Mouse (Mus musculus): ENCODE results near the gene Fam210b. TPM values are rescaled to one million over a fixed set of nuclear protein-coding genes. Genes with fewer than 3 reads are reported as not detected.
"Not testable (repeated sequence)": the region's sequence is repeated elsewhere in the genome, so short reads cannot be mapped to it uniquely, and the experiment has no call there.

Fam210b gene
- 17.9 and 18.5 TPM in 2 replicates for polyA plus RNA-seq (2014; fragmentation: Nextera tagmentation; extraction: Ambion mirVana)

DNA sequence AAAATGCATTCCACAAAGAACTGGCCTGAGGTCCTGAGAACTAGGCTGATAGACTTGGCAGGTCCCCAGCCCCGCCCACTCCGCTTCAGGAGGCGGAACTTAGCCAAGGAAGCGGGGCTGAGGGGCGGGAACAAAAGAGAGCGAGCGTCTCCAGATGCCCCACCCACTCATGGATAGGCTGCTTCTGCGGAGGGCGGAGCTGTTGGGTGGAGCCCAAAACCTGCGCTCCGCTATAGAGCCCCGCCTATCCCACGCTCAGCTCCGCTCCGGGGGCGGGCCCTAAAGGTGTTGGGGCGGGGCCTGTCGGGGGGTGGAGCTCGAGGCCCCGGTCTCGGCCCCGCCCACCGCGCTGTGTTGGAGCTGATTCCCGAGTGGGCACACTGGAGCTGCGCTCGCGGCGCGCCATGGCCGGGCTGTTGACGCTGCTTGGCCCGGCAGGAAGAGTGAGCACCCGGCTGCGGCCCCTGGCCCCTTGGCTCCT is at the start of gene Fam210b:
Fam210b (plus strand) TSS at position 308 of the 481 bp plus-strand sequence.
- no peaks in the 10 kb centered on the region for H3K27me3 ChIP-seq (ENCODE audit: control insufficient read depth, insufficient read depth, low read length)
- peak within 1 kb of the TSS; percentile 100 for H3K4me2 ChIP-seq (replicated peaks)
- peak within 1 kb of the TSS; percentile 72 for H3K9ac ChIP-seq
- ATAC-seq (ENCODE audit: low FRiP score) (peak; percentile 96), DNase-seq (ENCODE audit: low spot score) (peak; percentile 93)
- H3K9me3 ChIP-seq (ENCODE audit: control insufficient read depth, low read length) = no peaks in the 10 kb centered on the region
- no peaks in the 10 kb centered on the region for H3K36me3 ChIP-seq (replicated peaks; ENCODE audit: control insufficient read depth, insufficient read depth)
- under 1% methylated on average over 32 of the region's 35 CpGs for WGBS
- H3K4me3 ChIP-seq (replicated peaks; ENCODE audit: low read length) = peak within 1 kb of the TSS; percentile 78
- H3K27ac ChIP-seq = peak within 1 kb of the TSS; percentile 60
- peaks cover 20% of the 10 kb centered on the region for H3K4me1 ChIP-seq (replicated peaks; ENCODE audit: control insufficient read depth, insufficient read depth, low read length)

DNA sequence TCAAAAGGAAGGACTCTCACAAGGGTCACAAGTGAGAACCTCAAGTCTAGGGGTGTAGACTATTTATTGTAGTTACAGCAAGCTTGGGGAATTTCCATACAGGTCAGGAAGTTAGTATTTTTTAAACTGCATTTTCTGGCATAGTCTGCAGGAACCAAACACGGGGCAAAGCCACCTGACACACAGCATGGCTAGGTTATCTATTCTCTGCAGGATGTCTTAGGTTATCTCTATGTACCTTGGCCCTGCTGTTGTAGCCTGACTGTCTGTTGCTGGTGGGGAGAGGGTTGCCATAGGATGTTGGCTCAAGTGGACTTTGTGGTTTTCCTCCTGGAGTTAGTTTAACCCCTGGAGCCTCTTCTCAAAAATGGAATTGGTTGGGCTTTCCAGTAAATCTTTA is 47.3 kb upstream of the Fam210b start:
- no peaks in the 10 kb centered on the region for H3K27me3 ChIP-seq (ENCODE audit: control insufficient read depth, insufficient read depth, low read length)
- ATAC-seq (ENCODE audit: low FRiP score) (no peak), DNase-seq (ENCODE audit: low spot score) (no peak)
- H3K4me3 ChIP-seq (replicated peaks; ENCODE audit: low read length) = no peak overlapping the region
- 73% methylated on average over 1 of the region's 1 CpGs for WGBS
- H3K27ac ChIP-seq = peak overlapping the region; percentile 59; the same call in 1 of the 2 replicates
- peaks cover 16% of the 10 kb centered on the region for H3K4me1 ChIP-seq (replicated peaks; ENCODE audit: control insufficient read depth, insufficient read depth, low read length)
- no peak overlapping the region for H3K9ac ChIP-seq
- no peak overlapping the region for H3K4me2 ChIP-seq (replicated peaks)
- no peaks in the 10 kb centered on the region for H3K36me3 ChIP-seq (replicated peaks; ENCODE audit: control insufficient read depth, insufficient read depth)
- H3K9me3 ChIP-seq (ENCODE audit: control insufficient read depth, low read length) = no peaks in the 10 kb centered on the region

DNA sequence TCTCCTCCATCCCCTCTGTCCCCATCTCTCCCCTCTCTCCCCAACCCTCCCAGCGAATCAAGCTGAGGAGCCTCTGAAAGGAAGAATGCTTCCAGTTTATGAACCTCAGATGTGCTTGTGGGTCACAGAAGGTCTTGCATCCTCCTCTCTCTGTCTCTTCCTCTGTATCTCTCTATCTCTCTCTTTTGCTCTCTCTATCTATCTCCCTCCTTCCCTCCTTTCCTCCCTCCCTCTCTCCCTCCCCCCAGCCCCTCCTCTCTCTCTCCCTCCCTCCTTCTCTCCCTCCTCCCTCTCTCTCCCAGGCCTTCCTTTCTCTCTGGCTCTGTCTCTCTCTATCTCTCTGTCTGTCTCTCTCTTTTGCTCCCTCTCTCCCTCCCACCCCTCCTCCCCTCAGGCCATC is 46.8 kb upstream of the Fam210b start:
- Histone ChIP-seq H3K27me3 (ENCODE audit: control insufficient read depth, insufficient read depth, low read length) (no peaks in the 10 kb centered on the region), H3K4me2 (replicated peaks) (no peak overlapping the region), H3K9me3 (ENCODE audit: control insufficient read depth, low read length) (no peaks in the 10 kb centered on the region), H3K4me1 (replicated peaks; ENCODE audit: control insufficient read depth, insufficient read depth, low read length) (peaks cover 16% of the 10 kb centered on the region; the same call in 1 of the 2 replicates), H3K4me3 (replicated peaks; ENCODE audit: low read length) (no peak overlapping the region), H3K27ac (peak overlapping the region; percentile 59; the same call in 1 of the 2 replicates), H3K9ac (no peak overlapping the region), H3K36me3 (replicated peaks; ENCODE audit: control insufficient read depth, insufficient read depth) (no peaks in the 10 kb centered on the region)
- ATAC-seq (ENCODE audit: low FRiP score) (no peak), DNase-seq (ENCODE audit: low spot score) (no peak)
- WGBS = 47% methylated on average over 1 of the region's 1 CpGs

- Histone ChIP-seq H3K27ac (peak overlapping the region; percentile 71), H3K27me3 (ENCODE audit: control insufficient read depth, insufficient read depth, low read length) (no peaks in the 10 kb centered on the region), H3K4me2 (replicated peaks) (peak overlapping the region; percentile 14; the same call in 1 of the 2 replicates), H3K9ac (no peak overlapping the region), H3K4me3 (replicated peaks; ENCODE audit: low read length) (no peak overlapping the region), H3K4me1 (replicated peaks; ENCODE audit: control insufficient read depth, insufficient read depth, low read length) (peaks cover 16% of the 10 kb centered on the region; the same call in 1 of the 2 replicates), H3K36me3 (replicated peaks; ENCODE audit: control insufficient read depth, insufficient read depth) (no peaks in the 10 kb centered on the region), H3K9me3 (ENCODE audit: control insufficient read depth, low read length) (no peaks in the 10 kb centered on the region)
- peak; percentile 47 for DNase-seq (ENCODE audit: low spot score)
- 7% methylated on average over 14 of the region's 14 CpGs for WGBS
- ATAC-seq (ENCODE audit: low FRiP score) = peak; percentile 64
Observed at GRCm38 (mm10) chr2:172299126-172299921, 46.0 kb upstream of the Fam210b start.

DNA sequence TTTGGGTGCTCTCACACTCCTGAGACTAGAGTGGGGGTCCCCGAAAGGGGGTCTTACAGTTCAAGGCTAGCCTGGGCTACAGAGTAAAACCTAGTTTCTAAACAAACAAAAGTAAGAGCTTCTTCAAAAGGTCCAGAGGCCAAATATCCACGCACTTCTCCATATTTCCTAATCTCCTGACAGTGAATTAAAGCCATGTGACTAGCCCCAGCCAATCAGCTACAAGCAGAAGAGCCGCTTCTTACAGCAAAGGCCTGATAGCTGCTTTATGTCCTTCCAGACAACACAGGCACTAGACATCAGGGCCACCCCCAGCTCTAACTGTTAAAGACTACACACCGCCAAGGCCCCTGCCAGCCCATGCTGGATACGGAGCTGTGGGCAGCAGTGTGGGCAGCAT is 43.0 kb upstream of the Fam210b start:
- no peak for ATAC-seq (ENCODE audit: low FRiP score)
- no peak overlapping the region for H3K27ac ChIP-seq
- H3K27me3 ChIP-seq (ENCODE audit: control insufficient read depth, insufficient read depth, low read length) = no peaks in the 10 kb centered on the region
- peaks cover 16% of the 10 kb centered on the region; the same call in 1 of the 2 replicates for H3K4me1 ChIP-seq (replicated peaks; ENCODE audit: control insufficient read depth, insufficient read depth, low read length)
- H3K9me3 ChIP-seq (ENCODE audit: control insufficient read depth, low read length) = no peaks in the 10 kb centered on the region
- H3K9ac ChIP-seq = no peak overlapping the region
- no peak overlapping the region for H3K4me3 ChIP-seq (replicated peaks; ENCODE audit: low read length)
- no peak overlapping the region for H3K4me2 ChIP-seq (replicated peaks)
- no peak for DNase-seq (ENCODE audit: low spot score)
- 95% methylated on average over 5 of the region's 5 CpGs for WGBS
- no peaks in the 10 kb centered on the region for H3K36me3 ChIP-seq (replicated peaks; ENCODE audit: control insufficient read depth, insufficient read depth)

DNA sequence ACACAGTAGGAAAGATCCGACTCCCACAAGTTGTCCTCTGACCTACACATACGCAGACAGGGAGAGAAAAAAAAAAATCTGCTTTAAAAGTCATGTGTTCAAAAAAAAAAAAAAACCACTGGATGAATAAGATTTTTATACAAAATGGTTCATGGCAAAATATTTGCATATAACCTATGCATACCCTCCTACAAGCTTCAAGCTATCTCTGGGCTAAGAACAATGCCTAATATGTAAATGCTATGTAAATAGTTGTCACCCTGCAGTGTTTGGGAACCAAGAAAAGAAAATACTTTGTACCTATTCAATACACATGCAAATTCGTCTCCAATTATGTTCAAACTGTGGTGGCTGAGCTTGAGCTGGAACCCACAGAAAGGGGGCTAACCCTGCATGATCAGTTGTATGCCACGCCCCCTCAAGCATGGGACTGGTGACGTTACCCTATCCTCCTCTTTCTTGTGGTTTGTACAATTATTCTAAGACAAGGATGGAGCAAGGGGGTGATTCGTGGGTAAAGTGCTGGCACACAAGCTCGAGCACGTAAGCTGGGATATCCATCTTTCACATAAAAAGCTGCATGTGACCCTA is 41.2 kb upstream of the Fam210b start:
- Histone ChIP-seq H3K9me3 (ENCODE audit: control insufficient read depth, low read length) (no peaks in the 10 kb centered on the region), H3K4me2 (replicated peaks) (no peak overlapping the region), H3K27me3 (ENCODE audit: control insufficient read depth, insufficient read depth, low read length) (no peaks in the 10 kb centered on the region), H3K9ac (no peak overlapping the region), H3K27ac (no peak overlapping the region), H3K4me1 (replicated peaks; ENCODE audit: control insufficient read depth, insufficient read depth, low read length) (peaks cover 13% of the 10 kb centered on the region; the same call in 1 of the 2 replicates), H3K4me3 (replicated peaks; ENCODE audit: low read length) (no peak overlapping the region), H3K36me3 (replicated peaks; ENCODE audit: control insufficient read depth, insufficient read depth) (no peaks in the 10 kb centered on the region)
- DNase-seq (ENCODE audit: low spot score) (no peak), ATAC-seq (ENCODE audit: low FRiP score) (no peak)
- 35% methylated on average over 8 of the region's 8 CpGs for WGBS

DNA sequence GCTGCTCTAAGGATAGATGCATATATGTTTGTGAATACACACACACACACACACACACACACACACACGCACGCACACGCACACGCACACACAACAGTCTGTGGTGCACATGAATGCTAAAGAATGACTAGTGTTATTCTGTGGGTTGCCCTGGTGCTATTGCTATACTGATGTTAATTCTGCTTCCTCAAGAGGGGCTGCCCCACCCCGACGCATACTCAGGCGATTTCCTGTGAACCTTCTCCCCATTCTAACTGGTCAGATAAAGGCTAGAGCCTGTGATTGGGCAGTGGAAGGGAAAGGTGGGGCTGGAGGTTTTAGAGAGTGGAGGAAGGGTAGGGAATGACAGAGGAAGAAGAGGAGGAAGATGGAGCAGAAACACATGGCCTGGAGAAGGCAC is 39.8 kb upstream of the Fam210b start:
- DNase-seq (ENCODE audit: low spot score); H3K4me1 ChIP-seq (replicated peaks; ENCODE audit: control insufficient read depth, insufficient read depth, low read length); H3K9ac ChIP-seq; ATAC-seq (ENCODE audit: low FRiP score); H3K9me3 ChIP-seq (ENCODE audit: control insufficient read depth, low read length); H3K4me2 ChIP-seq (replicated peaks); H3K27me3 ChIP-seq (ENCODE audit: control insufficient read depth, insufficient read depth, low read length); H3K36me3 ChIP-seq (replicated peaks; ENCODE audit: control insufficient read depth, insufficient read depth); H3K27ac ChIP-seq; H3K4me3 ChIP-seq (replicated peaks; ENCODE audit: low read length): not testable (repeated sequence)
- 80% methylated on average over 7 of the region's 7 CpGs for WGBS

- Histone ChIP-seq H3K27ac (no peak overlapping the region), H3K4me3 (replicated peaks; ENCODE audit: low read length) (no peak overlapping the region), H3K9ac (no peak overlapping the region), H3K4me1 (replicated peaks; ENCODE audit: control insufficient read depth, insufficient read depth, low read length) (no peaks in the 10 kb centered on the region), H3K27me3 (ENCODE audit: control insufficient read depth, insufficient read depth, low read length) (no peaks in the 10 kb centered on the region), H3K36me3 (replicated peaks; ENCODE audit: control insufficient read depth, insufficient read depth) (no peaks in the 10 kb centered on the region), H3K9me3 (ENCODE audit: control insufficient read depth, low read length) (no peaks in the 10 kb centered on the region), H3K4me2 (replicated peaks) (no peak overlapping the region)
- ATAC-seq (ENCODE audit: low FRiP score) (no peak), DNase-seq (ENCODE audit: low spot score) (no peak)
- 81% methylated on average over 4 of the region's 4 CpGs for WGBS
Observed at GRCm38 (mm10) chr2:172306544-172306943, 38.8 kb upstream of the Fam210b start.

GRCm38 (mm10) chr2:172311731-172312130 is 33.6 kb upstream of the Fam210b start:
- WGBS = 78% methylated on average over 9 of the region's 9 CpGs
- no peak for ATAC-seq (ENCODE audit: low FRiP score)

More at GRCm38 (mm10) chr2:172311731-172312130, 33.6 kb upstream of the Fam210b start:
- no peak overlapping the region for H3K4me3 ChIP-seq (replicated peaks; ENCODE audit: low read length)
- H3K36me3 ChIP-seq (replicated peaks; ENCODE audit: control insufficient read depth, insufficient read depth) = no peaks in the 10 kb centered on the region
- no peak overlapping the region for H3K9ac ChIP-seq
- no peaks in the 10 kb centered on the region for H3K9me3 ChIP-seq (ENCODE audit: control insufficient read depth, low read length)
- H3K27ac ChIP-seq = no peak overlapping the region
- DNase-seq (ENCODE audit: low spot score) = no peak
- no peaks in the 10 kb centered on the region for H3K27me3 ChIP-seq (ENCODE audit: control insufficient read depth, insufficient read depth, low read length)
- no peak overlapping the region for H3K4me2 ChIP-seq (replicated peaks)
- H3K4me1 ChIP-seq (replicated peaks; ENCODE audit: control insufficient read depth, insufficient read depth, low read length) = no peaks in the 10 kb centered on the region
